Mouse (Mus musculus) thymus, postnatal 36 days (tissue): ENCODE data around the gene Ttc5.
"Not testable (repeated sequence)": the region's sequence is repeated elsewhere in the genome, so short reads cannot be mapped to it uniquely, and the experiment has no call there.

ENCODE experiments used
- DNase-seq, 2 experiments: peaks; one replicate each; pipeline ENCODE4 v3.0.0; 2022; ENCODE audit warnings: mixed read lengths in 2 of 2

Gene Ttc5

GRCm38 (mm10) chr14:50785251-50785637 is at the start of gene Ttc5:
TSS of gene Ttc5 (minus strand) at chr14:50785519.
- DNase-seq: peak; percentile 87 to 93

GRCm38 (mm10) chr14:50834435-50834834 is 49.1 kb upstream of the Ttc5 start:
- no peak for DNase-seq

- no peak for DNase-seq
Measured at GRCm38 (mm10) chr14:50833964-50834363, 48.6 kb upstream of the Ttc5 start.

- DNase-seq: no peak
Measured at GRCm38 (mm10) chr14:50829878-50830277, 44.6 kb upstream of the Ttc5 start.

GRCm38 (mm10) chr14:50826579-50826978 is 41.3 kb upstream of the Ttc5 start:
- no peak for DNase-seq

GRCm38 (mm10) chr14:50824219-50824618 is 38.9 kb upstream of the Ttc5 start:
- DNase-seq: no peak

GRCm38 (mm10) chr14:50823240-50823639 is 37.9 kb upstream of the Ttc5 start:
- no peak for DNase-seq

- no peak for DNase-seq
Measured at GRCm38 (mm10) chr14:50813060-50813459, 27.7 kb upstream of the Ttc5 start.

- DNase-seq: peak; percentile 95 to 97
Measured at GRCm38 (mm10) chr14:50807487-50808072, 22.3 kb upstream of the Ttc5 start, which contains the start of the genes Ccnb1ip1 and Parp2. TSS of gene Ccnb1ip1 (minus strand) at chr14:50807732. TSS of gene Parp2 (plus strand) at chr14:50807841.

- not testable (repeated sequence) for DNase-seq
Measured at GRCm38 (mm10) chr14:50806469-50806868, 21.1 kb upstream of the Ttc5 start.

- no peak for DNase-seq
Measured at GRCm38 (mm10) chr14:50804683-50805082, 19.4 kb upstream of the Ttc5 start.

GRCm38 (mm10) chr14:50802843-50803562 is 17.7 kb upstream of the Ttc5 start:
- no peak for DNase-seq

- DNase-seq: no peak
Measured at GRCm38 (mm10) chr14:50802441-50802840, 17.1 kb upstream of the Ttc5 start.

GRCm38 (mm10) chr14:50799502-50800259 is 14.4 kb upstream of the Ttc5 start:
- peak; percentile 14 to 22 for DNase-seq

GRCm38 (mm10) chr14:50798512-50798911 is 13.2 kb upstream of the Ttc5 start:
- no peak for DNase-seq

- DNase-seq: no peak
Measured at GRCm38 (mm10) chr14:50796464-50796863, 11.1 kb upstream of the Ttc5 start.

- no peak for DNase-seq
Measured at GRCm38 (mm10) chr14:50795965-50796364, 10.6 kb upstream of the Ttc5 start.

- no peak for DNase-seq
Measured at GRCm38 (mm10) chr14:50795261-50795935, 10.1 kb upstream of the Ttc5 start.

GRCm38 (mm10) chr14:50788157-50788556 is 2.8 kb upstream of the Ttc5 start:
- DNase-seq: no peak

- DNase-seq: no peak
Measured at GRCm38 (mm10) chr14:50784391-50785250, 698 bp downstream of the Ttc5 start.

- no peak for DNase-seq
Measured at GRCm38 (mm10) chr14:50782166-50782565, 3.2 kb downstream of the Ttc5 start.

GRCm38 (mm10) chr14:50771342-50771741 is 14.0 kb downstream of the Ttc5 start:
- no peak for DNase-seq
